Mouse (Mus musculus): Measurements from ENCODE around the gene Ucn3. TPM values are rescaled to one million over a fixed set of nuclear protein-coding genes. Genes with fewer than 3 reads are reported as not detected.
A peak's percentile ranks its signal among the peaks of the same experiment; 100 is the strongest.

Ucn3 gene
- polyA plus RNA-seq, 1 experiment from 2014 or later, result not detected

- Histone ChIP-seq H3K27ac (ENCODE audit: low read depth, low read length) (no peak overlapping the region), H3K4me1 (ENCODE audit: control insufficient read depth, insufficient read depth, low read length) (no peaks in the 10 kb centered on the region), H3K9ac (ENCODE audit: low read length) (no peak overlapping the region), H3K4me2 (ENCODE audit: low read length) (no peak overlapping the region), H3K27me3 (replicated peaks; ENCODE audit: control insufficient read depth, insufficient read depth, low read length) (no peaks in the 10 kb centered on the region), H3K4me3 (ENCODE audit: low read depth, low read length) (no peak overlapping the region), H3K9me3 (replicated peaks; ENCODE audit: control insufficient read depth, low read length) (no peaks in the 10 kb centered on the region), H3K36me3 (ENCODE audit: control insufficient read depth, insufficient read depth, low read length) (no peaks in the 10 kb centered on the region)
- WGBS, result 93% methylated on average over 6 of the region's 6 CpGs
- DNase-seq (ENCODE audit: low spot score) (no peak), ATAC-seq (no peak)
These were observed 49.1 kb downstream of the Ucn3 start for GRCm38 (mm10) chr13:3896032-3896431.

- H3K4me2 ChIP-seq (ENCODE audit: low read length), result no peak overlapping the region
- WGBS, result 93% methylated on average over 8 of the region's 8 CpGs
- no peak for ATAC-seq
- H3K4me1 ChIP-seq (ENCODE audit: control insufficient read depth, insufficient read depth, low read length), result no peaks in the 10 kb centered on the region
- no peaks in the 10 kb centered on the region for H3K36me3 ChIP-seq (ENCODE audit: control insufficient read depth, insufficient read depth, low read length)
- no peaks in the 10 kb centered on the region for H3K9me3 ChIP-seq (replicated peaks; ENCODE audit: control insufficient read depth, low read length)
- no peak overlapping the region for H3K4me3 ChIP-seq (ENCODE audit: low read depth, low read length)
- DNase-seq (ENCODE audit: low spot score), result no peak
- H3K27me3 ChIP-seq (replicated peaks; ENCODE audit: control insufficient read depth, insufficient read depth, low read length), result no peaks in the 10 kb centered on the region
- no peak overlapping the region for H3K9ac ChIP-seq (ENCODE audit: low read length)
- H3K27ac ChIP-seq (ENCODE audit: low read depth, low read length), result no peak overlapping the region
These were observed 49.7 kb downstream of the Ucn3 start for GRCm38 (mm10) chr13:3895397-3895980.

GRCm38 (mm10) chr13:3894549-3894948, 50.6 kb downstream of the Ucn3 start:
- H3K27ac ChIP-seq (ENCODE audit: low read depth, low read length), result no peak overlapping the region
- H3K4me2 ChIP-seq (ENCODE audit: low read length), result no peak overlapping the region
- no peak overlapping the region for H3K4me3 ChIP-seq (ENCODE audit: low read depth, low read length)
- ATAC-seq (no peak), DNase-seq (ENCODE audit: low spot score) (no peak)
- no peaks in the 10 kb centered on the region for H3K9me3 ChIP-seq (replicated peaks; ENCODE audit: control insufficient read depth, low read length)
- H3K36me3 ChIP-seq (ENCODE audit: control insufficient read depth, insufficient read depth, low read length), result no peaks in the 10 kb centered on the region
- H3K27me3 ChIP-seq (replicated peaks; ENCODE audit: control insufficient read depth, insufficient read depth, low read length), result no peaks in the 10 kb centered on the region
- H3K4me1 ChIP-seq (ENCODE audit: control insufficient read depth, insufficient read depth, low read length), result no peaks in the 10 kb centered on the region
- 79% methylated on average over 8 of the region's 8 CpGs for WGBS
- no peak overlapping the region for H3K9ac ChIP-seq (ENCODE audit: low read length)

GRCm38 (mm10) chr13:3893126-3893734, 51.9 kb downstream of the Ucn3 start:
- Histone ChIP-seq H3K4me1 (ENCODE audit: control insufficient read depth, insufficient read depth, low read length) (no peaks in the 10 kb centered on the region), H3K27ac (ENCODE audit: low read depth, low read length) (no peak overlapping the region), H3K27me3 (replicated peaks; ENCODE audit: control insufficient read depth, insufficient read depth, low read length) (no peaks in the 10 kb centered on the region), H3K9me3 (replicated peaks; ENCODE audit: control insufficient read depth, low read length) (no peaks in the 10 kb centered on the region), H3K4me3 (ENCODE audit: low read depth, low read length) (peak overlapping the region; percentile 44), H3K36me3 (ENCODE audit: control insufficient read depth, insufficient read depth, low read length) (no peaks in the 10 kb centered on the region), H3K4me2 (ENCODE audit: low read length) (peak overlapping the region; percentile 57), H3K9ac (ENCODE audit: low read length) (peak overlapping the region; percentile 58)
- peak; percentile 93 for DNase-seq (ENCODE audit: low spot score)
- ATAC-seq, result peak; percentile 99
- under 1% methylated on average over 35 of the region's 35 CpGs for whole genome bisulfite sequencing

GRCm38 (mm10) chr13:3892601-3893000, 52.5 kb downstream of the Ucn3 start:
- 18% methylated on average over 7 of the region's 7 CpGs for WGBS
- Histone ChIP-seq H3K4me1 (ENCODE audit: control insufficient read depth, insufficient read depth, low read length) (no peaks in the 10 kb centered on the region), H3K9ac (ENCODE audit: low read length) (no peak overlapping the region; the same call in 1 of the 2 replicates), H3K9me3 (replicated peaks; ENCODE audit: control insufficient read depth, low read length) (no peaks in the 10 kb centered on the region), H3K27ac (ENCODE audit: low read depth, low read length) (no peak overlapping the region), H3K27me3 (replicated peaks; ENCODE audit: control insufficient read depth, insufficient read depth, low read length) (no peaks in the 10 kb centered on the region), H3K4me2 (ENCODE audit: low read length) (peak overlapping the region; percentile 57), H3K4me3 (ENCODE audit: low read depth, low read length) (peak overlapping the region; percentile 44), H3K36me3 (ENCODE audit: control insufficient read depth, insufficient read depth, low read length) (peaks cover 3% of the 10 kb centered on the region; the same call in 1 of the 2 replicates)
- ATAC-seq (no peak), DNase-seq (ENCODE audit: low spot score) (no peak)

GRCm38 (mm10) chr13:3891479-3892087, 53.6 kb downstream of the Ucn3 start:
- peaks cover 13% of the 10 kb centered on the region; the same call in 1 of the 2 replicates for H3K36me3 ChIP-seq (ENCODE audit: control insufficient read depth, insufficient read depth, low read length)
- no peaks in the 10 kb centered on the region for H3K4me1 ChIP-seq (ENCODE audit: control insufficient read depth, insufficient read depth, low read length)
- H3K27me3 ChIP-seq (replicated peaks; ENCODE audit: control insufficient read depth, insufficient read depth, low read length), result no peaks in the 10 kb centered on the region
- H3K9me3 ChIP-seq (replicated peaks; ENCODE audit: control insufficient read depth, low read length), result no peaks in the 10 kb centered on the region
- no peak overlapping the region; the same call in 1 of the 2 replicates for H3K9ac ChIP-seq (ENCODE audit: low read length)
- H3K4me2 ChIP-seq (ENCODE audit: low read length), result no peak overlapping the region
- DNase-seq (ENCODE audit: low spot score), result no peak
- 66% methylated on average over 8 of the region's 8 CpGs for WGBS
- no peak overlapping the region for H3K27ac ChIP-seq (ENCODE audit: low read depth, low read length)
- no peak for ATAC-seq
- no peak overlapping the region for H3K4me3 ChIP-seq (ENCODE audit: low read depth, low read length)

Small RNA genes lying within 50 kb of the gene (microRNA-seq; reads per million reads assigned to microRNA genes)
- not detected for gene Gm22460

Other genes with a start within 250 kb of the Ucn3 start
- not detected in 2 replicates for gene Calml3, start 141.0 kb downstream of the Ucn3 start, polyA plus RNA-seq (2014; fragmentation: Nextera tagmentation; extraction: Ambion mirVana)
- gene Calm4, start 107.6 kb downstream of the Ucn3 start, polyA plus RNA-seq (2014; fragmentation: Nextera tagmentation; extraction: Ambion mirVana), result not detected in 2 replicates
- gene Calm5, start 91.2 kb downstream of the Ucn3 start, polyA plus RNA-seq (2014; fragmentation: Nextera tagmentation; extraction: Ambion mirVana), result not detected in 2 replicates
- 10.6 and 11.1 TPM in 2 replicates for gene Net1, start 27.1 kb downstream of the Ucn3 start, polyA plus RNA-seq (2014; fragmentation: Nextera tagmentation; extraction: Ambion mirVana)
- not detected in 2 replicates for gene Tubal3, start 27.1 kb downstream of the Ucn3 start, polyA plus RNA-seq (2014; fragmentation: Nextera tagmentation; extraction: Ambion mirVana)
- 0.67 and 0.90 TPM in 2 replicates for gene Akr1c14, start 103.7 kb upstream of the Ucn3 start, polyA plus RNA-seq (2014; fragmentation: Nextera tagmentation; extraction: Ambion mirVana)
- gene Akr1c18, start 205.3 kb upstream of the Ucn3 start, polyA plus RNA-seq (2014; fragmentation: Nextera tagmentation; extraction: Ambion mirVana), result 0.20 TPM in 1 of 2 replicates, not detected in the other
- gene Akr1c13, start 245.8 kb upstream of the Ucn3 start, polyA plus RNA-seq (2014; fragmentation: Nextera tagmentation; extraction: Ambion mirVana), result 2.4 TPM in 2 replicates